Mouse (Mus musculus) MEL (cell line): ENCODE data around the gene Ggct. TPM values are rescaled to one million over a fixed set of nuclear protein-coding genes. Genes with fewer than 3 reads are reported as not detected.

Source experiments
- DNase-seq: peaks from one replicate; pipeline ENCODE4 v3.0.0; 2011; ENCODE audit warnings: low read depth, low spot score
- H3K27ac ChIP-seq: 2 replicates; pipeline ENCODE4 v1.5.1; 2012; ENCODE audit warnings: low read depth, mild to moderate bottlenecking, control low read depth, low read length, moderate library complexity; ENCODE audit not compliant: control insufficient read depth
- H3K27me3 ChIP-seq, 2 experiments: fragments of 150-350 bp in 1 of 2; sonication (generic) in 1 of 2; 2 replicates each; pipeline ENCODE4 v1.6.1; 2012; ENCODE audit warnings: low read length in 2 of 2, mild to moderate bottlenecking in 2 of 2, improper control_type of control experiment in 1 of 2, moderate library complexity in 1 of 2; ENCODE audit not compliant: insufficient read depth in 2 of 2, control insufficient read depth in 1 of 2
- H3K36me3 ChIP-seq, 2 experiments: 2 replicates each; pipeline ENCODE4 v1.6.1; 2012 to 2014; ENCODE audit warnings: low read length in 2 of 2, improper control_type of control experiment in 1 of 2, inconsistent platforms in 1 of 2, mild to moderate bottlenecking in 1 of 2; ENCODE audit not compliant: insufficient read depth in 2 of 2, control insufficient read depth in 1 of 2
- H3K4me1 ChIP-seq, 2 experiments: fragments of 150-350 bp in 1 of 2; sonication (generic) in 1 of 2; 2 replicates each; pipeline ENCODE4 v1.6.1; 2012; ENCODE audit warnings: low read length in 2 of 2, improper control_type of control experiment in 1 of 2, mild to moderate bottlenecking in 1 of 2; ENCODE audit not compliant: insufficient read depth in 2 of 2, control insufficient read depth in 1 of 2
- H3K4me3 ChIP-seq, 2 experiments: fragments of 150-350 bp in 1 of 2; sonication (generic) in 1 of 2; 2 replicates each; pipeline ENCODE4 v1.5.1; 2012; ENCODE audit warnings: low read depth in 2 of 2, low read length in 2 of 2, mild to moderate bottlenecking in 2 of 2, moderate library complexity in 2 of 2, control low read depth in 1 of 2, improper control_type of control experiment in 1 of 2; ENCODE audit not compliant: control insufficient read depth in 1 of 2, insufficient read depth in 1 of 2
- H3K79me2 ChIP-seq: 2 replicates; pipeline ENCODE4 v1.6.1; 2012; ENCODE audit warnings: mild to moderate bottlenecking, low read length, moderate library complexity; ENCODE audit not compliant: control insufficient read depth, poor library complexity, insufficient read depth
- H3K9ac ChIP-seq: 2 replicates; pipeline ENCODE4 v1.6.1; 2012; ENCODE audit warnings: low read depth, mild to moderate bottlenecking, control low read depth, low read length, moderate library complexity; ENCODE audit not compliant: control insufficient read depth, poor library complexity, severe bottlenecking
- H3K9me3 ChIP-seq: fragments of 150-350 bp; sonication (generic); replicated peaks from 2 replicates; pipeline ENCODE4 v1.6.1; 2012; ENCODE audit warnings: mild to moderate bottlenecking, low read length, improper control_type of control experiment, moderate library complexity; ENCODE audit not compliant: insufficient read depth
- CTCF ChIP-seq, 3 experiments: IDR thresholded peaks in 2 of 3; conservative IDR thresholded peaks in 1 of 3; 2 replicates each; pipeline ENCODE4 v1.5.1; 2011 to 2012; ENCODE audit warnings: low read length in 3 of 3, low read depth in 2 of 3, mild to moderate bottlenecking in 2 of 3, improper control_type of control experiment in 1 of 3, inconsistent platforms in 1 of 3, mixed read lengths in 1 of 3, moderate library complexity in 1 of 3; ENCODE audit not compliant: control insufficient read depth in 1 of 3, insufficient read depth in 1 of 3, poor library complexity in 1 of 3, severe bottlenecking in 1 of 3
- ELF1 ChIP-seq: IDR thresholded peaks from 2 replicates; pipeline ENCODE4 v1.6.1; 2014; ENCODE audit warnings: low read depth, mild to moderate bottlenecking, inconsistent platforms, low read length, improper control_type of control experiment, moderate library complexity
- EP300 ChIP-seq, 2 experiments: IDR thresholded peaks; 2 replicates each; pipeline ENCODE4 v1.6.1; 2011; ENCODE audit warnings: improper control_type of control experiment in 2 of 2, low read length in 2 of 2, low read depth in 1 of 2, mild to moderate bottlenecking in 1 of 2
- ETS1 ChIP-seq: IDR thresholded peaks from 2 replicates; pipeline ENCODE4 v1.6.1; 2012; ENCODE audit warnings: low read depth, mild to moderate bottlenecking, inconsistent platforms, low read length, improper control_type of control experiment, moderate library complexity
- GATA1 ChIP-seq: IDR thresholded peaks from 2 replicates; pipeline ENCODE4 v1.6.1; 2011; ENCODE audit warnings: low read depth, low read length, improper control_type of control experiment
- JUND ChIP-seq: IDR thresholded peaks from 2 replicates; pipeline ENCODE4 v1.6.1; 2011; ENCODE audit warnings: low read depth, mild to moderate bottlenecking, improper control_type of control experiment, low read length
- MAX ChIP-seq: IDR thresholded peaks from 2 replicates; pipeline ENCODE4 v1.6.1; 2011; ENCODE audit warnings: low read length, improper control_type of control experiment
- MYB ChIP-seq: IDR thresholded peaks from 2 replicates; pipeline ENCODE4 v1.6.1; 2011; ENCODE audit warnings: mild to moderate bottlenecking, low read depth, low read length, improper control_type of control experiment
- MYC ChIP-seq: IDR thresholded peaks from 2 replicates; pipeline ENCODE4 v1.6.1; 2011; ENCODE audit warnings: low read depth, mild to moderate bottlenecking, low read length, improper control_type of control experiment, moderate library complexity
- NELFE ChIP-seq: IDR thresholded peaks from 2 replicates; pipeline ENCODE4 v1.6.1; 2011; ENCODE audit warnings: low read depth, low read length, improper control_type of control experiment
- RCOR1 ChIP-seq: IDR thresholded peaks from 2 replicates; pipeline ENCODE4 v1.6.1; 2012; ENCODE audit warnings: low read depth, mild to moderate bottlenecking, inconsistent platforms, low read length, improper control_type of control experiment
- TAL1 ChIP-seq: IDR thresholded peaks from 2 replicates; pipeline ENCODE4 v1.6.1; 2012; ENCODE audit warnings: mild to moderate bottlenecking, inconsistent platforms, low read length, moderate library complexity, mixed read lengths
- TBP ChIP-seq: IDR thresholded peaks from 2 replicates; pipeline ENCODE4 v1.8.0; 2011; ENCODE audit warnings: low read depth, low read length, improper control_type of control experiment
- ZNF384 ChIP-seq: IDR thresholded peaks from 2 replicates; pipeline ENCODE4 v1.6.1; 2012; ENCODE audit warnings: low read depth, mild to moderate bottlenecking, inconsistent platforms, low read length, improper control_type of control experiment
- polyA plus RNA-seq, 2 experiments: library from polyadenylated mRNA; stranded (reverse) in 1 of 2; unstranded in 1 of 2; fragments of >175 nt in 1 of 2; fragments of >200 nt in 1 of 2; gene quantifications; 2 replicates each; pipeline versions ENCODE4 v1.2.1 to v1.2.4; 2012; ENCODE audit warnings: low replicate concordance in 2 of 2, low read depth in 1 of 2; ENCODE audit not compliant: insufficient read length in 2 of 2, insufficient read depth in 1 of 2, missing spikeins in 1 of 2
- total RNA-seq: library from RNA; depleted of rRNA; stranded (reverse); fragments of 300-350 nt; gene quantifications from 2 replicates; pipeline ENCODE4 v1.2.3, GENCODE M21; 2012

Gene Ggct
- total and polyA plus RNA-seq, 3 experiments: 23.7 to 41.6 TPM; not detected in 1

- peak; percentile 22 for DNase-seq
- no peaks in the 10 kb centered on the region for H3K27me3 ChIP-seq
- TF ChIP-seq JUND (no peak), ELF1 (no peak), TAL1 (peak; percentile 49)
- H3K36me3 ChIP-seq: peaks cover 0 to 2% of the 10 kb centered on the region in 2 experiments; a peak in 2 of 4 replicates
- peaks cover 0 to 4% of the 10 kb centered on the region in 2 experiments; a peak in 1 of 4 replicates for H3K4me1 ChIP-seq
- H3K9ac ChIP-seq: no peak overlapping the region
- H3K9me3 ChIP-seq: no peaks in the 10 kb centered on the region
- no peak overlapping the region for H3K4me3 ChIP-seq
- no peaks in the 10 kb centered on the region for H3K79me2 ChIP-seq
- H3K27ac ChIP-seq: no peak overlapping the region
These were observed 29.2 kb downstream of the Ggct start for GRCm38 (mm10) chr6:54963599-54963998.

GRCm38 (mm10) chr6:54957655-54958054 lies 35.1 kb downstream of the Ggct start:
- Histone ChIP-seq H3K36me3 (no peaks in the 10 kb centered on the region), H3K4me1 (peaks cover 0 to 4% of the 10 kb centered on the region in 2 experiments; a peak in 1 of 4 replicates), H3K79me2 (no peaks in the 10 kb centered on the region), H3K9me3 (no peaks in the 10 kb centered on the region), H3K27me3 (no peaks in the 10 kb centered on the region), H3K27ac (no peak overlapping the region), H3K4me3 (no peak overlapping the region), H3K9ac (no peak overlapping the region)
- DNase-seq: no peak
- TF ChIP-seq GATA1: no peak
- TF ChIP-seq EP300 (IDR thresholded peaks at IDR 0.05; ENCODE audit: low read depth in 1 of 2, low read length in 2 of 2): no peak
- TF ChIP-seq MYB: no peak
- no peak for TF ChIP-seq ZNF384
- TF ChIP-seq TAL1: no peak
- no peak for TF ChIP-seq ETS1
- TF ChIP-seq CTCF (IDR thresholded peaks at IDR 0.05 in 2 of 3, conservative IDR thresholded peaks at IDR 0.05 in 1 of 3; ENCODE audit: control insufficient read depth in 1 of 3, insufficient read depth in 1 of 3, low read depth in 2 of 3, low read length in 3 of 3, poor library complexity in 1 of 3, severe bottlenecking in 1 of 3): no peak
- TF ChIP-seq MYC: no peak
- no peak for TF ChIP-seq TBP
- no peak for TF ChIP-seq NELFE

GRCm38 (mm10) chr6:54956425-54956824 lies 36.3 kb downstream of the Ggct start:
- DNase-seq: no peak
- Histone ChIP-seq H3K4me1 (peaks cover 0 to 4% of the 10 kb centered on the region in 2 experiments; a peak in 1 of 4 replicates), H3K4me3 (no peak overlapping the region), H3K27me3 (no peaks in the 10 kb centered on the region), H3K27ac (no peak overlapping the region), H3K9ac (no peak overlapping the region), H3K79me2 (no peaks in the 10 kb centered on the region), H3K9me3 (no peaks in the 10 kb centered on the region), H3K36me3 (no peaks in the 10 kb centered on the region)
- TF ChIP-seq RCOR1: no peak
- no peak for TF ChIP-seq MAX
